Mouse (Mus musculus) megakaryocyte, embryonic 14.5 days (primary cell): ENCODE results near the gene Olfr1426.

Experiments used
- FLI1 ChIP-seq: IDR thresholded peaks from 2 replicates; pipeline ENCODE4 v1.6.1; 2012; ENCODE audit warnings: low read length, inconsistent platforms, mixed read lengths
- GATA1 ChIP-seq: IDR thresholded peaks from 3 replicates; pipeline ENCODE4 v1.6.1; 2012; ENCODE audit warnings: mixed read lengths, low read length, inconsistent platforms, borderline replicate concordance

DNA sequence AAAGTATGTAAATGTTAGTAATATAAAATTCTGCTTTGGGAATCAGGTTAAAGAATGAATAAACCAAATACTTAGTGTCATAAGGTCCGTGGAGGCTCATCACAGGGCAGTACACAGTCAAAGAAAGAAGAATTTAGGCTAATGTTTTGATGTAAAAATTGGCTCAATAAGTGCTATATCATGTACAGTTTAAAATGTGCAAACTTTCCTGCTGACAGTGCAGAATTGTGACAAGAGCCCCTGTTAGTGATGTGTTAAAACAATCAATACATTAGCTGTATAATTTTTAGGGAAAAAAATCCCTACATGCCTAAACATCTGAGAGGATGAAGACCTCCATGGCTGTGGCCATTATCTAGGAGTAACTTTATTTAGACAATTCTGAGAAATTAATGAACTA lies 22.0 kb upstream of the Olfr1426 start:
- TF ChIP-seq GATA1 (no peak), FLI1 (no peak)
